Mouse (Mus musculus) erythroblast, embryonic 14.5 days (primary cell): Measurements from ENCODE around the gene Gnmt.
A peak's percentile ranks its signal among the peaks of the same experiment; 100 is the strongest.

Experiments
- GATA1 ChIP-seq: IDR thresholded peaks from 2 replicates; pipeline ENCODE4 v1.6.1; 2012; ENCODE audit warnings: low read length, inconsistent platforms, mixed read lengths
- TAL1 ChIP-seq: IDR thresholded peaks from 3 replicates; pipeline ENCODE4 v1.6.1; 2012; ENCODE audit warnings: low read length, inconsistent platforms, mixed read lengths

GRCm38 (mm10) chr17:46679843-46680759 lies 48.9 kb downstream of the Gnmt start:
- TF ChIP-seq GATA1 = peak; percentile 45; the same call in 1 of the 2 replicates
- TF ChIP-seq TAL1 = no peak
